Mouse (Mus musculus) neural tube, embryonic 14.5 days (tissue): ENCODE results near the gene Ercc2. TPM values are rescaled to one million over a fixed set of nuclear protein-coding genes. Genes with fewer than 3 reads are reported as not detected.

Experiments used
- ATAC-seq: fragments of 200-750 bp; cut with Nextera tagmentation; 2 replicates; pipeline ENCODE4 v1.8.0; 2017; ENCODE audit warnings: low read depth, mild to moderate bottlenecking, moderate TSS enrichment, moderate library complexity
- H3K27ac ChIP-seq: fragments of 300-500 bp; sonication (generic); 2 replicates; pipeline ENCODE4 v1.5.1; 2014; ENCODE audit warnings: low read depth, mild to moderate bottlenecking, control low read depth, low read length, moderate library complexity, mixed read lengths
- H3K27me3 ChIP-seq: fragments of 300-500 bp; sonication (generic); 2 replicates; pipeline ENCODE4 v1.6.1; 2014; ENCODE audit warnings: low read length; ENCODE audit not compliant: control insufficient read depth, insufficient read depth
- H3K36me3 ChIP-seq: fragments of 300-500 bp; sonication (generic); 2 replicates; pipeline ENCODE4 v1.6.1; 2014; ENCODE audit warnings: low read length, mixed read lengths; ENCODE audit not compliant: control insufficient read depth, insufficient read depth
- H3K4me1 ChIP-seq: fragments of 300-500 bp; sonication (generic); 2 replicates; pipeline ENCODE4 v1.6.1; 2014; ENCODE audit warnings: low read length; ENCODE audit not compliant: control insufficient read depth, insufficient read depth
- H3K4me2 ChIP-seq: fragments of 300-500 bp; sonication (generic); 2 replicates; pipeline ENCODE4 v1.6.1; 2014; ENCODE audit warnings: mild to moderate bottlenecking, low read depth, low read length, control low read depth
- H3K4me3 ChIP-seq: fragments of 300-500 bp; sonication (generic); 2 replicates; pipeline ENCODE4 v1.5.1; 2014; ENCODE audit warnings: low read depth, low read length, control low read depth, mixed read lengths
- H3K9ac ChIP-seq: fragments of 300-500 bp; sonication (generic); replicated peaks from 2 replicates; pipeline ENCODE4 v1.6.1; 2014; ENCODE audit warnings: low read depth, mild to moderate bottlenecking, control low read depth, low read length, mixed read lengths
- H3K9me3 ChIP-seq: fragments of 300-500 bp; sonication (generic); 2 replicates; pipeline ENCODE4 v1.6.1; 2016; ENCODE audit warnings: low read length; ENCODE audit not compliant: control insufficient read depth
- WGBS: fragments of 180-500 bp; shearing (Covaris S2); extraction: QIAGEN DNeasy Blood & Tissue Kit; methylation state at CpG from one replicate; pipeline ENCODE4 v1.1.7; 2014; 5-methylcytosine and 5-hydroxymethylcytosine counted together
- microRNA counts: library from miRNA; unstranded; fragments of <30 nt; microRNA quantifications from one replicate; lab custom pipeline; 2016
- microRNA-seq: library from miRNA; unstranded; fragments of <30 nt; microRNA quantifications from one replicate; pipeline ENCODE4, GENCODE M21; 2016
- polyA plus RNA-seq: library from polyadenylated mRNA; unstranded; fragments of >200 nt; fragmentation: Nextera tagmentation; extraction: Ambion mirVana; gene quantifications from 2 replicates; pipeline ENCODE4 v1.2.1, GENCODE M21; 2014

Ercc2 gene
- polyA plus RNA-seq, 1 experiment from 2014 or later, result 11.4 TPM

GRCm38 (mm10) chr7:19443344-19443743, 61.5 kb downstream of the Ercc2 start:
- H3K36me3 ChIP-seq, result peaks cover 32% of the 10 kb centered on the region

GRCm38 (mm10) chr7:19444801-19445200, 63.0 kb downstream of the Ercc2 start:
- Histone ChIP-seq H3K4me2 (no peak overlapping the region), H3K9me3 (no peaks in the 10 kb centered on the region), H3K4me1 (no peaks in the 10 kb centered on the region), H3K36me3 (peaks cover 33% of the 10 kb centered on the region), H3K4me3 (no peak overlapping the region), H3K9ac (no peak overlapping the region), H3K27me3 (no peaks in the 10 kb centered on the region), H3K27ac (no peak overlapping the region)
- ATAC-seq, result no peak
- WGBS, result 84% methylated on average over 12 of the region's 12 CpGs

More at GRCm38 (mm10) chr7:19443344-19443743, 61.5 kb downstream of the Ercc2 start:
- no peaks in the 10 kb centered on the region for H3K9me3 ChIP-seq
- no peaks in the 10 kb centered on the region for H3K4me1 ChIP-seq
- H3K9ac ChIP-seq, result no peak overlapping the region
- H3K27ac ChIP-seq, result no peak overlapping the region
- ATAC-seq, result peak; percentile 55; the same call in 1 of the 2 replicates
- no peaks in the 10 kb centered on the region for H3K27me3 ChIP-seq
- 43% methylated on average over 3 of the region's 3 CpGs for WGBS
- H3K4me2 ChIP-seq, result no peak overlapping the region
- H3K4me3 ChIP-seq, result no peak overlapping the region

MicroRNA genes within 50 kb of the gene (microRNA counts, 519-probe panel; counts per million panel counts)
- microRNA mmu-miR-343 (lab: Ali Mortazavi, UCI), result not detected

Small RNAs within 50 kb of the gene (microRNA-seq; reads per million reads assigned to microRNA genes)
- not detected for gene Mir343

Other genes with a start within 250 kb of the Ercc2 start
- gene Qpctl, start 232.7 kb upstream of the Ercc2 start, polyA plus RNA-seq, result 18.6 and 21.2 TPM in 2 replicates
- 94.1 and 110 TPM in 2 replicates for gene Snrpd2, start 232.3 kb upstream of the Ercc2 start, polyA plus RNA-seq
- 0.75 and 1.8 TPM in 2 replicates for gene Gipr, start 215.9 kb upstream of the Ercc2 start, polyA plus RNA-seq
- 3.5 and 4.0 TPM in 2 replicates for gene Eml2, start 205.6 kb upstream of the Ercc2 start, polyA plus RNA-seq
- 2.9 and 3.4 TPM in 2 replicates for gene Gpr4, start 169.5 kb upstream of the Ercc2 start, polyA plus RNA-seq
- gene Opa3, start 153.7 kb upstream of the Ercc2 start, polyA plus RNA-seq, result 36.6 and 37.6 TPM in 2 replicates
- gene Vasp, start 110.2 kb upstream of the Ercc2 start, polyA plus RNA-seq, result 17.4 and 40.9 TPM in 2 replicates
- gene Ppm1n, start 101.9 kb upstream of the Ercc2 start, polyA plus RNA-seq, result 0.66 and 0.75 TPM in 2 replicates
- 115 and 118 TPM in 2 replicates for gene Rtn2, start 99.4 kb upstream of the Ercc2 start, polyA plus RNA-seq
- not detected in 2 replicates for gene Fosb, start 72.0 kb upstream of the Ercc2 start, polyA plus RNA-seq
- gene Ercc1, start 37.2 kb upstream of the Ercc2 start, polyA plus RNA-seq, result 90.4 and 98.9 TPM in 2 replicates
- gene Cd3eap, start 22.5 kb upstream of the Ercc2 start, polyA plus RNA-seq, result 19.1 and 21.5 TPM in 2 replicates
- gene Ppp1r13l, start 22.3 kb upstream of the Ercc2 start, polyA plus RNA-seq, result 1.4 and 1.7 TPM in 2 replicates
- gene Klc3, start 22.1 kb downstream of the Ercc2 start, polyA plus RNA-seq, result 1.1 and 2.1 TPM in 2 replicates
- 0.63 and 2.0 TPM in 2 replicates for gene Ckm, start 22.8 kb downstream of the Ercc2 start, polyA plus RNA-seq
- gene Mark4, start 76.8 kb downstream of the Ercc2 start, polyA plus RNA-seq, result 17.0 and 19.2 TPM in 2 replicates
- 0.71 TPM in 2 replicates for gene Exoc3l2, start 81.3 kb downstream of the Ercc2 start, polyA plus RNA-seq
- 2.8 and 3.2 TPM in 2 replicates for gene Bloc1s3, start 126.4 kb downstream of the Ercc2 start, polyA plus RNA-seq
- gene Trappc6a, start 126.4 kb downstream of the Ercc2 start, polyA plus RNA-seq, result 31.7 and 33.8 TPM in 2 replicates
- 0.52 and 1.2 TPM in 2 replicates for gene Nkpd1, start 135.8 kb downstream of the Ercc2 start, polyA plus RNA-seq
- 8.1 and 15.8 TPM in 2 replicates for gene Ppp1r37, start 181.1 kb downstream of the Ercc2 start, polyA plus RNA-seq
- gene Zfp296, start 195.3 kb downstream of the Ercc2 start, polyA plus RNA-seq, result 0.13 and 0.27 TPM in 2 replicates
- gene Gemin7, start 195.6 kb downstream of the Ercc2 start, polyA plus RNA-seq, result 150 and 153 TPM in 2 replicates
- gene Clasrp, start 222.5 kb downstream of the Ercc2 start, polyA plus RNA-seq, result 49.7 and 51.3 TPM in 2 replicates
- 6.6 and 7.3 TPM in 2 replicates for gene Relb, start 247.4 kb downstream of the Ercc2 start, polyA plus RNA-seq